Mouse (Mus musculus): ENCODE measurements at regions not wholly inside any gene's neighbourhood (a gene's known extent, or its start where the extent isn't known, plus 50 kb on each side); places are given as distances from the start of the nearest gene placed in this dataset.

DNA sequence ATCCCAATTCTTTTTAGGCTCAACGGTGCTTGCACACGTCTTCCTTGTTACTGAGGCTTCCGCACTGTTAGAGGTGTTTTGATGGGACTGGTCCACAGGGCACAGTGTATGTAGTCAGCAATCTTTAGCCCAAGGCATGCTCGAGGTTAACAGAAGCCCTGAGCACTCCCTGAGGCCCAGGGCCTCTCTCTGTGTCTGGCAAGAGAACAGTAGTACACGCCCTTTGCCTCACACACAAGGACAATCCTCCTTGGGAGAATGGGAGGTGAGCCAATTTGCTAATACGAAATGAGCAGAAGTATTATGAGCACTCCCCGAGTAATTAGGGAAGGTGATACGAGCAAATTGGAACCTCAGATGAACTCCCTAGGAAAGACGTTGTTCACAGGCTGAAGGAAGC, 136.5 kb upstream of the Arglu1 start:
- TF ChIP-seq CTCF (IDR thresholded peaks at IDR 0.05), result no peak
- TF ChIP-seq POLR2A (IDR thresholded peaks at IDR 0.05; ENCODE audit: insufficient read depth, low read depth, low read length), result peak; percentile 30; the same call in 1 of the 2 replicates

All from heart, adult 2 months (tissue).